Mouse (Mus musculus): ENCODE measurements around the gene Mtnr1b.
"Not testable (repeated sequence)": the region's sequence is repeated elsewhere in the genome, so short reads cannot be mapped to it uniquely, and the experiment has no call there.

Gene Mtnr1b

GRCm38 (mm10) chr9:15874506-15875160, at the start of gene Mtnr1b:
Gene Mtnr1b, minus strand, starts transcription at chr9:15874556.
- DNase-seq (ENCODE audit: low spot score in 2 of 2), result no peak

- no peak for DNase-seq (ENCODE audit: low spot score in 2 of 2)
Observed at GRCm38 (mm10) chr9:15920271-15920670, 45.9 kb upstream of the Mtnr1b start.

- no peak for DNase-seq (ENCODE audit: low spot score in 2 of 2)
Observed at GRCm38 (mm10) chr9:15919373-15920005, 45.1 kb upstream of the Mtnr1b start.

GRCm38 (mm10) chr9:15916600-15916999, 42.2 kb upstream of the Mtnr1b start:
- DNase-seq (ENCODE audit: low spot score in 2 of 2), result no peak

GRCm38 (mm10) chr9:15912735-15913134, 38.4 kb upstream of the Mtnr1b start:
- no peak for DNase-seq (ENCODE audit: low spot score in 2 of 2)

GRCm38 (mm10) chr9:15909397-15910113, 35.2 kb upstream of the Mtnr1b start:
- no peak for DNase-seq (ENCODE audit: low spot score in 2 of 2)

- no peak for DNase-seq (ENCODE audit: low spot score in 2 of 2)
Observed at GRCm38 (mm10) chr9:15903948-15904750, 29.8 kb upstream of the Mtnr1b start.

- no peak for DNase-seq (ENCODE audit: low spot score in 2 of 2)
Observed at GRCm38 (mm10) chr9:15898112-15898511, 23.8 kb upstream of the Mtnr1b start.

GRCm38 (mm10) chr9:15886756-15887155, 12.4 kb upstream of the Mtnr1b start:
- DNase-seq (ENCODE audit: low spot score in 2 of 2), result peak; percentile 35 to 46

- no peak for DNase-seq (ENCODE audit: low spot score in 2 of 2)
Observed at GRCm38 (mm10) chr9:15880754-15881153, 6.4 kb upstream of the Mtnr1b start.

- DNase-seq (ENCODE audit: low spot score in 2 of 2), result no peak
Observed at GRCm38 (mm10) chr9:15880160-15880603, 5.8 kb upstream of the Mtnr1b start.

- DNase-seq (ENCODE audit: low spot score in 2 of 2), result no peak
Observed at GRCm38 (mm10) chr9:15870013-15870412, 4.3 kb downstream of the Mtnr1b start.

- no peak for DNase-seq (ENCODE audit: low spot score in 2 of 2)
Observed at GRCm38 (mm10) chr9:15869456-15869855, 4.9 kb downstream of the Mtnr1b start.

GRCm38 (mm10) chr9:15866280-15867072, 7.9 kb downstream of the Mtnr1b start:
- no peak for DNase-seq (ENCODE audit: low spot score in 2 of 2)

- DNase-seq (ENCODE audit: low spot score in 2 of 2), result no peak
Observed at GRCm38 (mm10) chr9:15861402-15861801, 13.0 kb downstream of the Mtnr1b start.

GRCm38 (mm10) chr9:15850749-15851148, 23.6 kb downstream of the Mtnr1b start:
- DNase-seq (ENCODE audit: low spot score in 2 of 2), result no peak

GRCm38 (mm10) chr9:15845390-15845789, 29.0 kb downstream of the Mtnr1b start:
- no peak for DNase-seq (ENCODE audit: low spot score in 2 of 2)

GRCm38 (mm10) chr9:15844936-15845335, 29.4 kb downstream of the Mtnr1b start:
- not testable (repeated sequence) for DNase-seq (ENCODE audit: low spot score in 2 of 2)

GRCm38 (mm10) chr9:15813002-15813911, 61.1 kb downstream of the Mtnr1b start:
- peak; percentile 70 to 71 for DNase-seq (ENCODE audit: low spot score in 2 of 2)

- DNase-seq (ENCODE audit: low spot score in 2 of 2), result no peak
Observed at GRCm38 (mm10) chr9:15804296-15804695, 70.1 kb downstream of the Mtnr1b start.
